Mouse (Mus musculus) CD4-positive naive resting alpha-beta T cell, adult 76 days (primary cell): ENCODE measurements around the gene Sav1. TPM values are rescaled to one million over a fixed set of nuclear protein-coding genes. Genes with fewer than 3 reads are reported as not detected.

ENCODE experiments used
- total RNA-seq: library from RNA; stranded (reverse); gene quantifications from one replicate; pipeline ENCODE4 v1.2.4, GENCODE M21; 2023

The Sav1 gene
- 21.6 TPM for total RNA-seq

DNA sequence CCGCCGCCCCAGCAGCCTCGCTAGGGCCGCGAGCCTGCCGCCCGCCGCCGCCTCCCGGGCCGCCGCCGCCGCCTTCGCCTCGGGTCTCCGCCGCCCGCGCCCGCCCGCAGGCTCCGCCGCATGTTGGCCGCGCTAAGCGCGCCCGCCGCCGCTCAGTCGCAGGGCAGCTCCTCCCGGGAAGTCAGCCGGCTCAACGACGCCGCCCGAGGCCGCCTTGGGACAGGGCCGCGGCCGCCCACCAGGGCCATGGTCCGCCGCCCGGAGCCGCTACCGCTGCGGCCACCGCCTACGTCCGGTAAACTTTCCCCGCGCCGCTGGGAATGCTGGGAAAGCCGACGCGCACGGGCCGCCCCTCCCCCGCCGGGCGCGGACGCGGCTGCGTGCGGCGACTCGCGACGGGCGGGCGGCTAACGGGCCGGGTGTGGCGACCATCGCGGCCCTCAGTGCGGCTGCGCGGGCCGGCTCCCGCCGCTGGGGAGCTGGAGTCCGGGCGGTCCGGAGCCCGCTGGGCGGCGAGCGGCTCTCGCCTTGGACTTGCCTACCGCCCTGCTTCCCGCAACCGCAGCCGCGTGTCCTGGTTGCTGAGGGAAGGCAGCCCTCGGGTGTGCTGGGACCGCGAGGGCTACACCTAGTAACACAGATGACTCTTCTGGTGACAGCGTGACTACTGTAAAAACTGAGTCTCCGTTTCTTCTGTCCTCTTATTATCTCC, at the start of gene Sav1:
TSS of gene Sav1 (minus strand) at position 217 of the 712 bp plus-strand sequence.

Other genes with a start within 250 kb of the Sav1 start
- gene Cdkl1, start 195.7 kb downstream of the Sav1 start, total RNA-seq, result 1.1 TPM
- 0.59 TPM for gene Atl1, start 94.4 kb downstream of the Sav1 start, total RNA-seq
- 28.3 TPM for gene Map4k5, start 93.8 kb downstream of the Sav1 start, total RNA-seq
- 101 TPM for gene Nin, start 126.7 kb upstream of the Sav1 start, total RNA-seq
- not detected for gene Abhd12b, start 167.1 kb upstream of the Sav1 start, total RNA-seq
- gene Pygl, start 244.5 kb upstream of the Sav1 start, total RNA-seq, result 2.3 TPM